Mouse (Mus musculus) ES-CJ7 (cell line): ENCODE measurements around the gene Olfr493.

Experiments used
- DNase-seq: peaks from one replicate; pipeline ENCODE4 v3.0.0; 2011; ENCODE audit warnings: low read depth, low spot score

Gene Olfr493

DNA sequence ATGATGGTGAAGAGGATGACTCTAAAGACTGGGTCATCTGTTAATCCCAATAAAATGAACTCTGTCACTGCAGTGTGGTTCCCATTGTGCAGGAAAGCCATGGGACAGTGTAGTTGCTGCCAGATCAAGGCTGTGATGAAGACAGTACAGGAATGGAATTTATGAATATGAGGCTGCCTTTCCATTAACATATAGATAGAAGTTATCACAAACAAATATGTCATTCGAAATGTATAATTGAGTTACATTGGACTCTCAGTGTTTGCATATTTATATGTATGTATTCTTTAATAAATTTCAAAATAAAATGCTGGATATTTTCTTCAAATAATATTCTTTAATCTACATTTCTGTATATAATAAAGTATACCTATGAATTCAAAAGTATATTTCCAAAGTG lies at the start of gene Olfr493:
Olfr493 (minus strand) TSS at position 101 of the 400 bp plus-strand sequence.
- no peak for DNase-seq

DNA sequence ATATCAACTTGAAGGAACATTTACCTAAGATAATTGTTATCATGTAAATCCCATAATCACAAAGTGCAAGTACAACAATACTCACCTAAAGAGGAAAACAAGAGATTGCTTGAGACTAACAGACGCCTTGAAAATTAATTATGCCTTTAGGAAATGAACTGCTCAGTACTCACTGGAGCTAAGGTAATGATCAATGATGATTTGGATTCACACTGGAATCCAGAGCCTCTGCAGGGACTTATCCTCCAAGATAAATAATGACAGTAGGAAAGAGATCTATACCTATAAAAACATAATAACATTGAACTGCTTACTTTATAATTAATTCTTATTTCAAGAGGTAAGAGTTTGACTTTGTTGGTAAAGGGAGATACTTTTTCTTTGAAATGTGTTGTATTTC lies 46.1 kb upstream of the Olfr493 start, which contains the start of gene Olfr495:
Olfr495 (plus strand) TSS at position 301 of the 400 bp plus-strand sequence.
- DNase-seq, result no peak

DNA sequence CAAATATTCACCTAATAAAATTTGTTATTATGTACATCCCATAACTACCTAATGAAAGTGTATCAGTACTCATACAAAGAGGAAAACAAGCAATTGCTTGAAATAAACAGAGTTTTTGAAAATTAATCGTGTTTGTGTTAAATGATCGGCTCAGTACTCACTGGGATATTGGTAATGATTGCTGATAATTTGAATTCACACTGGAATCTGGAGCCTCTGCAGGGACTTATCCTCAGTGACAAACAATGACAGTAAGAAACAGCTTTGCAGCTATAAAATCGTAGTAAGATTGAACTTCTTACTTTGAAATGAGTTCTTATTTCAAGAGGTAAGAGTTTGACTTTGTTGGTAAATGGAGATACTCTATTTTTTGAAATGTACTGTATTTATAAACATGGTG lies 18.3 kb upstream of the Olfr493 start, which contains the start of gene Olfr494:
Olfr494 (plus strand) TSS at position 301 of the 400 bp plus-strand sequence.
- no peak for DNase-seq

DNA sequence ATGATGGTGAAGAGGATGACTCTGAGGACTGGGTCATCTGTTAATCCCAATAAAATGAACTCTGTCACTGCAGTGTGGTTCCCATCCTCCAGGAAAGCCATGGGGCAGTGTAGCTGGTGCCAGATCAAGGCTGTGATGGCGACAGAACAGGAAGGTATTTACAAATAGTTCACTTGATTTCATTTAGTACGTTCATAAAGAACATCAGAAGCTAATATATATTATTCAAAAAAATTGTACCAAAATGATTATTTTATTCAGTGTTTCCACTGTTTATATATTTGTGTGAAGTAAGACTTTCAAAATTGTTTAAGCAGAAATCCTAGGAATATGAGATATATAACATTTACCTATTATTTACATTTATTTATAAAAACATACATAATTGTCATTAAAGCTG lies 23.2 kb downstream of the Olfr493 start, which contains the start of gene Olfr492:
Olfr492 (minus strand) TSS at position 101 of the 400 bp plus-strand sequence.
- DNase-seq, result no peak

DNA sequence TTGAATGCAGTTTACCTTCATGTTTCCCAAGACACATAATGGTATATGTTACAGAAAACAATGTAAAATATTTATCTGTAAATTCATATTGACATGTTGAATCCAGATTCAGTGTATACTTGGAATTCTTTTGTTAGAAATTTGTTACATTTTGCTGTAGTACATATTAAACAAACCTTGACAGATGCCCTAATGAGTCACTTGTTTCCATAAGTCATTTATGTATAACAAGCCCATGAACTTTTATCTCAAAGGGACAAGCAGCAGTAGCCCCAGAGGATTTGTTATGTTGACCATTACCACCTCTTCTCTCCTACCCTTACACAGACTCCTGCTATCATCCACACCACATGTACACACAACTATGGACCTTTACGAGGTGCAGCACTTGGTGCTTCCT lies 33.6 kb downstream of the Olfr493 start, which contains the start of gene Olfr491:
Olfr491 (plus strand) TSS at position 301 of the 400 bp plus-strand sequence.
- no peak for DNase-seq
